Mouse (Mus musculus) brain, embryonic 14.5 days (tissue): ENCODE results near the gene Mapk11.

Experiments
- CTCF ChIP-seq: fragments of 200-500 bp; IDR thresholded peaks from 2 replicates; pipeline ENCODE4 v1.5.1; 2012; ENCODE audit warnings: inconsistent platforms, mild to moderate bottlenecking, moderate library complexity, borderline replicate concordance; ENCODE audit not compliant: insufficient read depth, insufficient read length; ENCODE audit errors: extremely low read depth
- POLR2A ChIP-seq: fragments of 200-500 bp; IDR thresholded peaks from 2 replicates; pipeline ENCODE4 v1.6.1; 2012; ENCODE audit warnings: mild to moderate bottlenecking, inconsistent platforms, borderline replicate concordance; ENCODE audit not compliant: poor library complexity, insufficient read depth, insufficient read length, severe bottlenecking; ENCODE audit errors: extremely low read depth

DNA sequence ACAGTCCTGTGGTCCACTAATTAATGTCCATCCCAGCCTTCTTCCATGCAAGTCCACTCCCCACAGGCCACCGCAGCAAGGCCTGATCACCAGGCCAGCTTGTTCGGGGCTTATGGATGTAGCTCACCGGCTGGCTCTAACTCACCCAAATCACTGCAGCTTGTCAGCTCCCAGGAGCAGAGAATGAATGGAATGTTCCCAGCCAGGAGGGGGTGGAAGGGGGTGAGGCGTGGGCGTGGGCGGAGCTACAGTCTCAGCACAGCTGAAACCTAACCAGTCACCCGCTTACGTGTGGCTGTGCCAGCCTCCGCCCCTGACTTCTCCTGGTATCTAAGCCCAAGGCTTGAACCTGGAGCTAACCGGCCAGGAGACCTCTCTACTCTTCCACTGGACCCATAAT is 20.0 kb upstream of the Mapk11 start:
- TF ChIP-seq CTCF (no peak), POLR2A (no peak)
